Mouse (Mus musculus) liver, embryonic 14.5 days (tissue): ENCODE data around the gene Fam71d.

Experiments used
- CTCF ChIP-seq: IDR thresholded peaks from 2 replicates; pipeline ENCODE4 v1.5.1; 2016; ENCODE audit warnings: antibody characterized with exemption, low read depth, control low read depth
- EP300 ChIP-seq: IDR thresholded peaks from 2 replicates; pipeline ENCODE4 v1.6.1; 2016; ENCODE audit warnings: antibody characterized with exemption, low read depth

GRCm38 (mm10) chr12:78740289-78740688 is 49.0 kb downstream of the Fam71d start:
- TF ChIP-seq CTCF (no peak), EP300 (no peak)
